Mouse (Mus musculus) spleen, adult 12 weeks (tissue): ENCODE results near the gene Uqcrq.

Experiments
- DNase-seq: peaks from one replicate; pipeline ENCODE4 v3.0.0; 2022; ENCODE audit warnings: low spot score

Uqcrq gene

GRCm38 (mm10) chr11:53430670-53431346, at the start of gene Uqcrq, which contains the start of gene Gdf9:
TSS of gene Uqcrq (minus strand) at chr11:53430831.
TSS of gene Gdf9 (plus strand) at chr11:53431023.
- DNase-seq: peak; percentile 96

DNA sequence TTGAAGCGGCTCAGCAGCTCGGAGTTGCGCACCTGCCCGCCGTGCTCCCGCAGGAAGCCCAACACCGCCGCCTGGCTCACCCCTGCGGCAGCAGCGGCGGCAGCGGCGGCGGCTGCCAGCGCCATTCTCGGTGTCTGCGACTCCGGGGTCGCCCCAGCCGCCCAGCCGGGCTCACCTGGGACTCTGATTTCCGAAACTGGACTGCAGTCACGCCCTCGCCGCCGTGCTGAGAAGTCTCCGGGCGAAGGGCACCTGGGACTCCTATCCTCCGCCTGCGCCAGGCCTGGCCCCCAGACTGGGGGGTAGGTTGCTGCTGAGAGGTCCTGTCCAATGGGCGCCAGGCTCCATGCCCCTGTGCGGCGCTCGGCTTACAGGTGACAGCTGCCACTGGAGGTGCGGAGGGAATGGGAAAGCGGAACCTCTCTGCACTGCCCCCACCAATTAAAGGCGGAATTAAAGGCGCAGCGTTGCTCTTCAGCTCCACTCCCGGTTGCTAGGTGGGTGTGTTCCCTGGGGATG, 49.2 kb upstream of the Uqcrq start, which contains the start of the genes Gm9945 and Sowaha:
Gene Gm9945 (plus strand): TSS at position 384 of the 519 bp plus-strand sequence.
Gene Sowaha (minus strand): TSS at position 492 of the 519 bp plus-strand sequence.
- peak; percentile 54 for DNase-seq

GRCm38 (mm10) chr11:53479171-53479782, 48.6 kb upstream of the Uqcrq start:
- peak; percentile 27 for DNase-seq

DNA sequence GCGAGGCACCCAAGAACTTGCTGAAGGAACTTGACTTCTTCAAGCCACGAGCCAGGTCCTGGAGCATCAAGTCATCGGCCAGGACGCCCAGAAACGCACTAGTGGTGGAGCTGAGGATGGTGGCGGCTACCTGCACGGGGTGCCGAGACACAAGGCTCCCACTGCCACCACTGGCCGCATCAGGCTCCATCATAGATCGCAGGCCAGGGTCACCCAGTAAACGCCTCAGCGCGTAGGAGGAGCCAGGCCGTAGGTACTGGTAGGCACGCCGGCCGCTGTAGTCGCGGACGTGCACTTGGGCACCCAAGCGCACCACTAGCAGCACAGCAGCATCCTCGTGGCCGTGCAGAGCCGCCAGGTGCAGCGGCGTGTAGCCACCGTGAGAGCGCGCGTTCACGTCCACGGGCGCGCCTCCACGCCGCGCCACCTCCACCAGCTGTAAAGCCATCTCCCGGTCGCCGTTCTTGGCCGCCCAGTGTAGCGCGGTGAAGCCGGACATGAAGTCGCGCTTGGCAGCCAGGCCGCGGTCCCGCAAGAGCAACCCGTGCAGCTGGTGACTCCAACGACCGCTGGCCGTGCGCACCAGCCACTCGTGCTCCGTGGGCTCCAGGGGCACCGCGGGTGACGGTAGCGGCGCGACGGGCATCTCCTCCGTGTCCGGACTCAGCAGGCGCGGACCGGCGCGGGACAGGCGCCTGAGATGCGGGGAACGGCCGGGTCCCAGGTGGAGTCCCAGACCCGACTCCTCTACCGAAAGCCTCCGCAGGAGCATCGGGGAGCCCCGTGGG, 47.9 kb upstream of the Uqcrq start:
- DNase-seq: peak; percentile 16

DNA sequence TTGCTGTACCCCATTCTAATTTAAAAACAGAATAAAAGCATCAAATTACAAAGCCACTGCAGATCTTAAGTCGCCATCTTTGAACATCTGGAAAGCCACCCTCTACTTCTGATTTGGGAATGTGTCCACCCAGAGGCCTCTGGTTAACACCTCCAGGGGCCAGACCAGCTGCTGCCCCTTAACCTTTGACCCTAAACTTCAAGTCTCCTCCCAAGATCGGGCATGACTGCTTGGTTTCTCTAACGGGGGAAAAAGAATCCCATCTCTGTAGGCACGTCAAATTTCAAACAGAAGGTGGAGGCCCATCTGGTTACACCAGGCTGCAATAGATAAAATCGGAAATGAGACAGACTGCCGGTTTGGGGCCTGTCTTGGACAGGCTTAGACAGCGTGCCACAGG, 47.2 kb upstream of the Uqcrq start:
- DNase-seq: no peak

GRCm38 (mm10) chr11:53475620-53476019, 45.0 kb upstream of the Uqcrq start:
- no peak for DNase-seq

DNA sequence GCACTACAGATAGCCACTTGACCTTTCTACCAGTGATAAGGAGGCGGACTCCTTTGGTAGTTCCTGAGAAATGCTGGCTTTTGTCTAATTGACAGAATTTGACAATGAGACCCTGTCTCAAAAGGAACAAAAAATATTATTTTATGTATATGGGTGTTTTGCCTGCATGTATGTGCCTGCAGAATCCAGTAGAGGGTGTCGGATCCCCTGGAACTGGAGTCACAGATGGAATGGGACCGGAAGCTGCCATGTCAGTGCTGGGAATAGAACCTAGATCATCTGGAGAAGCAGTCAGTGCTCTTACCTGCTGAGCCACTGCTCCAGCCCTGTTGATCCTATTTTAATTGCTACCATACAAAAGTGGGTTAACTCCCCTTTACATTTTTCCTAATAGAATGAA, 42.1 kb upstream of the Uqcrq start:
- no peak for DNase-seq

DNA sequence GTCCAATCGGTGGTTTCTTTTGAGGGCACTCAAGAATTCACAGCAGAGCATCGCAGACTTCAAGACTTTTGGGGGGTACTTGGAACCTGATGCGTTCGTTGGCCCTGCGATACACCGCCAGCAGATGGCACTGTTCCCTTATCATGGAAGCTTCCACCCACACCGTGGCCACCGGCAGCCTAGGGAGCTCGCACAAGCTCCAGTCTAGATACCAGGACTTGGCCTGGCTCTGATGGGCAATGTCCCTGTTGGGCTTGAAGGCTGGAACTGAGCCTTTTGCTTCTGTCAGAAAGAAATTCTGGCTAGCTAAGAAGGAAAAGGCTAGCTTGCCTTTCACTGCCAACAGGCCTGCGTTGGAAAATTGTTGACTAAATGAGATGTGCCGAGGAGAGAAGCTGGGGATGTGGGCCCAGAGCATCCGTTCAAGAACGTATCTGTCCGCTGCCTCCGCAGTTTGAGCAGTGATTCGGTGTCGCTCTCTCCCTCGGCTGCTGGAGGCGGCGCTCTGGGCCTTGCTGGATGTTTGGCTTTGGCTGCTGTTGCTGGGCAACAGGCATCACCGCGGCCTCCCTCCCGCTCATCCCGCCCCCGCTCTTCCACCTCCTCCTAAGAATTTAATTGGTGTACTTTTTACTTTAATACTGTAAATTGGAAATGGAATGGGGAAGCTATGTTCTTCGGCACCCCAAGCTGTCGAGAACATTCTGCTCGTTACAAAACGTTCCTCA, 39.5 kb upstream of the Uqcrq start, which contains the start of gene Gm9837:
Gene Gm9837 (minus strand): TSS at position 512 of the 728 bp plus-strand sequence.
- peak; percentile 75 for DNase-seq

DNA sequence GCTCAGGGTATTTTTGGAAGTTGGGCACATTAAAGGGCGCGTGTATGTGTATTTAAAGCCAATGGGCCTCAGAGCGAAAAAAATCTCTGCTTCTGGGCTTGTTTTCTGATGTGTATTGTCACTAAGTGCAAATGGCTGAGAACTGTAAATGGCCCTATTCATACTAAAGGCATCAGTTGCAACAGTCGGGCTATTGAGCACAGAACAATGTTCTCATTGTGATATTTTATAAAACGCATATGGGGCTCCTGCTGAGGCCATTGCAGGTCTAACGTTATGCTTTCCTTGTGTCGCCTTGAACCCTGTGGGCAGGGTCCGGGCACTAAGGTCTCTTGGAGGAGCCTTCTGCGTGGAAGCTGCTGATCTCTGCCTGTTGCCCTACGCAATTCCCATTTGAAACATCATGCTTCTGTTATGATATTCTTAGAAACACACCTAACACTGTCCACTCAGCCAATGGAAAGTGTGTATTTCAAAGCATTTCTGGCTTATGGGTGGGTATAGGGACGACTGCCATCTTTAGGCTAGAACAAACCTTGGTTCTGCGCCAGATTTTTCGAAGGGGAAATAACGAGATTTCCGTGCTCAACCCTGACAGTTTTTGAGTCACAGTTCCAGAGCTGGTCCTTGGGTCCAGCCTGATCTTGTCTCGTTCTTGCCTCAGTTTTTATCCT, 38.8 kb upstream of the Uqcrq start:
- no peak for DNase-seq

DNA sequence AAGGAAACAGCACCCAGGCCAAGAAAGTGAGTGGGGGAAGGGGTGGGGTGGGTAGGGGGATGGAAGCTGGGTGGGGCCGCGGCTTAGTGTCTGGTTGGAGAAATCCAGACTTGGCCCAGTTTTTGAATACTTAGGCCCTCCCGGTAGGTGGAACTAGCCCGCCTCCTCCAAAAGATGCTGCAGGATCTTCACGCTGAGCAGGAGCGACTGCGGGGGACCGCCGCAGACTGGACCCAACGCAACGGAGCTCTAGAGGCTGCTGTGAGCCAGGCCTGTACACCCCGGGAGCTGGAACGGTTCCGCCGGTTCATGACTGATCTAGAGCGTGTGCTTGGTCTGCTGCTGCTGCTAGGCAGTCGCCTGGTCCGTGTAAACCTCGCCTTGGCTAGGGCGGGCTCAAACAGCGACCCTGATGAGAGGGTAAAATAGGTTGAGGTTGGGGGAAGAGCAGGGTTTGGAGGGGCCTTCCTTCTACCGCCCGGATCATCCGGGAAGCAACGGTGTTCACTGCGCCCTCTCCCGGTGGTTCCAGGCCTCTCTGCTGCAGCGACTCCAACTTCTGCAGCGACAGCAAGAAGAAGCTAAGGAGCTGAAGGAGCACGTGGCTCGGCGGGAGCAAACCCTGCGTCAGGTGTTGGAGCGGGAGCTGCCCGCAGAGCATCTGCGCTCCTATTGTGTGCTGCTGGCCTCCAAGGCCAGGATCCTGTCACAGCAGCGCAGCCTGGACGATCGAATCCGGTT, 35.8 kb upstream of the Uqcrq start:
- DNase-seq: no peak

DNA sequence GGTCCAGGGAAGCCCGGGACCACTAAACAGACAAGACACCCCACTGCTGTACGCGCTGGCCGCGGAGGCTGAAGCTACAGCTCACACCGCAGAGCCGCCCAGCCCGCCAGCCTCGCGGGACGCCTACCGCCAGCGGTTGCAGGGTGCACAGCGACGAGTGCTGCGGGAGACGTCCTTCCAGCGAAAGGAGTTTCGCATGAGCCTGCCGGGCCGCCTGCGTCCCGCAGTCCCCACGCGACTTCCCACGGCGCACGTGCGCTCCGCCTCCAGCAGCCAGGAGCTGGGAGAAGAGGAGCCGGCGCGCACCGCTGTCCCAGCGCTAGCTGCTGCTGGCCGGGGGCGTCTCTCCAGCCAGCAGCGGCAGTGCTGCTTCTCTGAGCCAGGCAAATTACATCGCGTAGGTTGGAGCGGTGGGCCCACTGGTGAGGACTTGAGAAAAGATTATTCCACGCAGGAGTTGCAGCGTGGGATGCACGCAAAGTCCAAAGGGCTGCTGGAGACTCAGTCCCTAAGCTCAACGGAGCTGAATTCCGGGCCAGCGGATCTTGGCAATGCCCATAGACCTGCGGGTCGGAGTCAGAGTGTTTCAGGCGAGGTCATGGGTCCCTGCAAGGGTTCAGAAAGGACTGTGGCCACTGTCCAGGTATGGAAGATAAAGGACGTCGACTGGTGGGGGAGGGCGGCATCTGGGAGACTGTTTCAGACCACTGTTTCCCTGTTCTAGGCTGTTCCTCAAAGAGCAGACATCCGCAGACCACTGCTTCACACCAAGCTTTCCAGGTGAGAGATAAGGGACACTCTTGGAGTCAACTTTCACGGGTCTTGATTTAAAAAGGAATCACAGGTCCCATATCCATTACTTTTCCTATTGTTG, 33.2 kb upstream of the Uqcrq start:
- no peak for DNase-seq

DNA sequence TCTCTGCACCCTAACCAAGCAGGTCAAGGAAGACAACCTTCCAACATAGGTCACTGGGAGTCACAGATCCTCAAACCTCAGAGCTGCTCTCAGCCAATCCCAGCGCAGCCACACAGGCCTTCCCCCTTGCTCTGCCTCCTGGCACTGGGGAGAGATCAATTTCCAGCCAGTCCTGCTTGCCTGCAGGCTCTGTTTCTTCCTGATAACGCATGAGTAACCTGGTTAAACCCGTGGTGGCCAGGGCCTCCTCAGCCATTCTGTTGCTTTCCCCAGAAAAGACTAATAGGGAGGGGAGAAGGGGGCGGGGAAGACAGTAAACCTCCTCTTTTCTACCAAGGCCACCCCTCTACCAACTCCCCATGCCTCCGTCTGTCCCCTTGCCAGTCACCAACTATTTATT, 31.1 kb upstream of the Uqcrq start:
- no peak for DNase-seq

- DNase-seq: no peak
Measured at GRCm38 (mm10) chr11:53460192-53460591, 29.6 kb upstream of the Uqcrq start.

GRCm38 (mm10) chr11:53458996-53459395, 28.4 kb upstream of the Uqcrq start:
- no peak for DNase-seq

GRCm38 (mm10) chr11:53457372-53457954, 26.8 kb upstream of the Uqcrq start:
- DNase-seq: no peak

GRCm38 (mm10) chr11:53456474-53457371, 26.1 kb upstream of the Uqcrq start, which contains the start of the genes Gm10447 and Shroom1:
TSS of gene Gm10447 (minus strand) at chr11:53457110.
TSS of gene Shroom1 (plus strand) at chr11:53457205.
- no peak for DNase-seq

DNA sequence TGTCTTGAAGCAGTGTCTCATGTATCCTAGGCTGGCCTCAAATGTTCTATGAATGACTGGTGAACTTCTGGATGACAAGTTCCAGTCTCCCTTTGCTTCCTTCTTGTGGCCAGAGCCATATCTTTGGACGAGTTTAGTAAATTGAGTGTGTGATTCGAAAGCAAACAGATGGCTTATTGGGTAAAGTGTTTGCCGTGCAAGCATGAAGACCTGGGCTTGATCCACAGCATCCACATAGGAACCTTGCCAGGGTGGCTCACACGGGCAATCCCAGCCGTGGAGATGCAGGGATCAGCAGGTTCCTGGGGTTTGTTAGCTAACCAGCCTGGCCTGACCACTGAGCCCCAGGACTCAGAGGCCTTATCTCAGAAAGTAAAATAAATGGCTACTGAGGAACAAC, 22.4 kb upstream of the Uqcrq start:
- no peak for DNase-seq

GRCm38 (mm10) chr11:53452396-53452795, 21.8 kb upstream of the Uqcrq start:
- DNase-seq: no peak
